8 mouse cellular contexts compared by ENCODE assay signal in genomic region chr6:53817763-53818174, GRCm38 (mm10). TPM values are rescaled to one million over a fixed set of nuclear protein-coding genes. Genes with fewer than 3 reads are reported as not detected.
A peak's percentile ranks its signal among the peaks of the same experiment; 100 is the strongest.
DNase-seq lines count a peak whose midpoint lies in the region; ATAC-seq and TF ChIP-seq lines count a peak whose summit lies in the region.

No protein-coding gene starts in this region.

- H3K4me2 ChIP-seq in forebrain, embryonic 13.5 days = peak overlapping the region; percentile 73
- H3K4me2 ChIP-seq in intestine, postnatal 0 days (replicated peaks; ENCODE audit: low read depth) = peak overlapping the region; percentile 77
- H3K4me2 ChIP-seq in stomach, postnatal 0 days (replicated peaks; ENCODE audit: low read depth) = peak overlapping the region; percentile 77

- peak overlapping the region; percentile 46; the same call in 1 of the 2 replicates for H3K9ac ChIP-seq in forebrain, embryonic 13.5 days
- H3K9ac ChIP-seq in intestine, postnatal 0 days (ENCODE audit: low read depth, low read length) = no peak overlapping the region
- peak overlapping the region; percentile 68 for H3K9ac ChIP-seq in stomach, postnatal 0 days (ENCODE audit: low read length)

- intact Hi-C loops in left cerebral cortex, adult 2 months (cut with DNase I) = loop anchor here (1.0 kb wide), 1 partner anchor 137 kb away; no protein-coding TSS in a partner anchor
- intact Hi-C loops in left cerebral cortex, postnatal 10 days (cut with DNase I) = loop anchor here (2.0 to 5.0 kb wide), 3 partner anchors 40 to 137 kb away; no protein-coding TSS in a partner anchor

- peaks cover 60% of the 10 kb centered on the region for H3K27me3 ChIP-seq in forebrain, embryonic 13.5 days
- H3K27me3 ChIP-seq in intestine, postnatal 0 days (replicated peaks; ENCODE audit: control insufficient read depth, insufficient read depth, low read length) = peaks cover 43% of the 10 kb centered on the region
- no peaks in the 10 kb centered on the region; the same call in 1 of the 2 replicates for H3K27me3 ChIP-seq in stomach, postnatal 0 days (ENCODE audit: control insufficient read depth, insufficient read depth, low read length)

- H3K4me3 ChIP-seq in left cerebral cortex, adult 2 months = peak overlapping the region; percentile 64
- peak overlapping the region; percentile 52 for H3K4me3 ChIP-seq in forebrain, embryonic 13.5 days
- peak overlapping the region; percentile 57 for H3K4me3 ChIP-seq in intestine, postnatal 0 days (ENCODE audit: low read depth, low read length)
- H3K4me3 ChIP-seq in stomach, postnatal 0 days (ENCODE audit: low read depth, low read length) = peak overlapping the region; percentile 57

- ATAC-seq in forebrain, embryonic 13.5 days = no peak; the same call in 1 of the 2 replicates
- ATAC-seq in intestine, postnatal 0 days = no peak
- no peak for ATAC-seq in stomach, postnatal 0 days (ENCODE audit: low FRiP score, low TSS enrichment)

- no peaks in the 10 kb centered on the region for H3K9me3 ChIP-seq in forebrain, embryonic 13.5 days (replicated peaks)
- no peaks in the 10 kb centered on the region for H3K9me3 ChIP-seq in intestine, postnatal 0 days (ENCODE audit: control insufficient read depth)
- no peaks in the 10 kb centered on the region for H3K9me3 ChIP-seq in stomach, postnatal 0 days (ENCODE audit: control insufficient read depth, low read length)

- H3K4me1 ChIP-seq in forebrain, embryonic 13.5 days = peaks cover 42% of the 10 kb centered on the region
- peaks cover 12% of the 10 kb centered on the region; the same call in 1 of the 2 replicates for H3K4me1 ChIP-seq in intestine, postnatal 0 days (replicated peaks; ENCODE audit: control insufficient read depth, insufficient read depth, low read length)
- peaks cover 17% of the 10 kb centered on the region for H3K4me1 ChIP-seq in stomach, postnatal 0 days (replicated peaks; ENCODE audit: control insufficient read depth, insufficient read depth)

- DNase-seq in left cerebral cortex, adult 2 months (ENCODE audit: extremely low spot score in 1 of 2, low spot score in 2 of 2) = no peak
- DNase-seq in left cerebral cortex, postnatal 10 days (ENCODE audit: extremely low spot score in 1 of 2, low spot score in 2 of 2) = no peak
- DNase-seq in lung, postnatal 25 days (ENCODE audit: low spot score) = peak; percentile 16
- peak; percentile 44 for DNase-seq in stomach, postnatal 0 days (ENCODE audit: low spot score)
- DNase-seq in left cerebral cortex, adult 8-10 months (ENCODE audit: low spot score in 2 of 2) = no peak
- no peak for DNase-seq in frontal cortex, postnatal 10 days (ENCODE audit: low spot score in 2 of 2)

- H3K27ac ChIP-seq in left cerebral cortex, adult 2 months = peak overlapping the region; percentile 45; the same call in 1 of the 2 replicates
- no peak overlapping the region for H3K27ac ChIP-seq in forebrain, embryonic 13.5 days
- no peak overlapping the region for H3K27ac ChIP-seq in intestine, postnatal 0 days (ENCODE audit: low read depth, low read length)
- no peak overlapping the region for H3K27ac ChIP-seq in stomach, postnatal 0 days (replicated peaks)

- WGBS in forebrain, embryonic 13.5 days = 17% methylated on average over 33 of the region's 33 CpGs
- WGBS in intestine, postnatal 0 days = 26% methylated on average over 33 of the region's 33 CpGs
- 25% methylated on average over 33 of the region's 33 CpGs for WGBS in stomach, postnatal 0 days

- no peak for TF ChIP-seq CTCF in left cerebral cortex, adult 2 months (IDR thresholded peaks at IDR 0.05)
- TF ChIP-seq CTCF in intestine, postnatal 0 days (IDR thresholded peaks at IDR 0.05; ENCODE audit: low read depth) = no peak
- TF ChIP-seq CTCF in stomach, postnatal 0 days (IDR thresholded peaks at IDR 0.05; ENCODE audit: low read depth) = no peak

- TF ChIP-seq EP300 in stomach, postnatal 0 days (optimal IDR thresholded peaks at IDR 0.05) = no peak

- H3K36me3 ChIP-seq in forebrain, embryonic 13.5 days (ENCODE audit: poor library complexity, severe bottlenecking) = no peaks in the 10 kb centered on the region
- no peaks in the 10 kb centered on the region for H3K36me3 ChIP-seq in intestine, postnatal 0 days (ENCODE audit: control insufficient read depth, insufficient read depth)
- no peaks in the 10 kb centered on the region for H3K36me3 ChIP-seq in stomach, postnatal 0 days (ENCODE audit: control insufficient read depth, insufficient read depth, low read length)

RNA-seq across cellular contexts. Expression of gene Tril, which starts 2.9 kb away (rescaled TPM):
- 10 to 100 TPM; 29.0 to 36.4 TPM for total RNA-seq in left cerebral cortex, adult 2 months (2021)
- 10 to 100 TPM; 47.6 to 50.3 TPM for total RNA-seq in left cerebral cortex, postnatal 10 days (2021)
- polyA plus RNA-seq in forebrain, embryonic 13.5 days (2015; fragmentation: Nextera tagmentation; extraction: Ambion mirVana) = 5.6 and 6.3 TPM in 2 replicates
- 5.7 TPM in 2 replicates for polyA plus RNA-seq in intestine, postnatal 0 days (2015; fragmentation: Nextera tagmentation; extraction: Ambion mirVana)
- polyA plus RNA-seq in stomach, postnatal 0 days (2015; fragmentation: Nextera tagmentation; extraction: Ambion mirVana) = 6.8 and 7.4 TPM in 2 replicates
- 10 to 100 TPM; 31.0 to 37.3 (median 34.4) TPM for total RNA-seq in left cerebral cortex, adult 8-10 months (2022)

Comparison
In these comparisons a context has a peak if more than half of its experiments do, and no peak if none do; other contexts are left out.
1. DNase-seq: peak in lung, postnatal 25 days (single experiment) and stomach, postnatal 0 days (single experiment); none in left cerebral cortex, adult 2 months (0 of 2), left cerebral cortex, postnatal 10 days (0 of 2), left cerebral cortex, adult 8-10 months (0 of 2) and frontal cortex, postnatal 10 days (0 of 2).
2. Peak in every context shown above with its lines, with median percentiles within 50 percentile points of each other: H3K4me3 ChIP-seq and H3K4me2 ChIP-seq.